Mouse (Mus musculus): ENCODE data around the gene Speer4a. TPM values are rescaled to one million over a fixed set of nuclear protein-coding genes. Genes with fewer than 3 reads are reported as not detected.
"Not testable (repeated sequence)": the region's sequence is repeated elsewhere in the genome, so short reads cannot be mapped to it uniquely, and the experiment has no call there.

Gene Speer4a
- polyA plus RNA-seq (2012; ENCODE audit: insufficient read depth, insufficient read length, missing spikeins): not detected in 2 replicates

- not testable (repeated sequence) for H3K4me1 ChIP-seq (ENCODE audit: control insufficient read depth, insufficient read depth, insufficient read length, low read length); H3K27ac ChIP-seq (replicated peaks; ENCODE audit: low read depth, low read length); H3K4me3 ChIP-seq (ENCODE audit: insufficient read depth, low read depth, low read length)
Measured at GRCm38 (mm10) chr5:26039458-26039857, at the start of gene Speer4a. Gene Speer4a (minus strand): TSS chr5:26039558.

- H3K4me1 ChIP-seq (ENCODE audit: control insufficient read depth, insufficient read depth, insufficient read length, low read length); H3K27ac ChIP-seq (replicated peaks; ENCODE audit: low read depth, low read length); H3K4me3 ChIP-seq (ENCODE audit: insufficient read depth, low read depth, low read length): not testable (repeated sequence)
Measured at GRCm38 (mm10) chr5:26079023-26079422, 39.7 kb upstream of the Speer4a start.

- no peak overlapping the region for H3K27ac ChIP-seq (replicated peaks; ENCODE audit: low read depth, low read length)
- H3K4me3 ChIP-seq (ENCODE audit: insufficient read depth, low read depth, low read length): no peak overlapping the region
Measured at GRCm38 (mm10) chr5:26070716-26071115, 31.4 kb upstream of the Speer4a start.

GRCm38 (mm10) chr5:26058481-26058880 lies 19.1 kb upstream of the Speer4a start, which contains the start of gene Gm7347:
Gene Gm7347 (minus strand): TSS chr5:26058581.
- not testable (repeated sequence) for H3K4me3 ChIP-seq (ENCODE audit: insufficient read depth, low read depth, low read length); H3K27ac ChIP-seq (replicated peaks; ENCODE audit: low read depth, low read length); H3K4me1 ChIP-seq (ENCODE audit: control insufficient read depth, insufficient read depth, insufficient read length, low read length)

More at GRCm38 (mm10) chr5:26070716-26071115, 31.4 kb upstream of the Speer4a start:
- no peaks in the 10 kb centered on the region for H3K4me1 ChIP-seq (ENCODE audit: control insufficient read depth, insufficient read depth, insufficient read length, low read length)

DNA sequence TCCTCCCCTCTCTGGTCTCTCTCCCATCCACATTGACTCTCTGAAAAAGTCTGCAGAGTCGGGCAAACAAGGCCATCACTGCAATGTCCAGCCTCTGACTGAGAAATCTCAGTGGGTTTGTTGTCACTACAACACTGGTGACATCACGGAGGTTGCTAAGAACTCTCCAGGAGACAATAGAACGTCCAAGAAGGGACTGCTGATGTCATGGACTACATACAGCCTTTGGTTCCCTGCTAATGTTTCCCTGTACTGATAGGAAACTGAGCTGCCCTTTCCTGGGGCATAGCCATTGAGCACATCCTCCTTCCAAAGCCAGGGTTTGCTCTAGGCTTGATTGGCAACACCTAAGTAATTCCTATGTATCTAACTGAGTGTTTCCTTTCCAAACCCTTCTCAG lies 16.5 kb downstream of the Speer4a start, which contains the start of gene Gm5862:
Gm5862 (minus strand) TSS at position 101 of the 400 bp plus-strand sequence.
- not testable (repeated sequence) for H3K27ac ChIP-seq (replicated peaks; ENCODE audit: low read depth, low read length); H3K4me3 ChIP-seq (ENCODE audit: insufficient read depth, low read depth, low read length); H3K4me1 ChIP-seq (ENCODE audit: control insufficient read depth, insufficient read depth, insufficient read length, low read length)

DNA sequence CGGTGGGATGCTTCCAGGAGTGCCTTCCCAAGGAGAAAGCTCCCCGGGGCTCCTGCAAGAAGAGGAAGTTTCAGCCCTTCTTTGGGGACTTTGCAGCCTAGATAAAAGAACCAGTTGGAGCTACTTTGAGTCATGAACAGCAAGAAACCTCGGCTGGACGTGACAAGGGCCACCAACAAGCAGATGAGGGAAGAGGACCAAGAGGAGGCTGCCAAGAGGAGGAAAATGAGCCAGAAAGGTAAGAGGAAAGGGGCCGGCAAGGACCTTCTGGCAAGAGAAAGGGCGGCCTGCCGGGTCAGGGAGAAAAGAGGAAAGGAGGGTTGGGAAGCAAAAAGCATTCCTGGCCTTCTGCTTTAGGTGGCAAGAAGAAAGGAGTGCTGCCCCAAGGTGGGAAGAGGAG lies 31.7 kb downstream of the Speer4a start:
- not testable (repeated sequence) for H3K4me3 ChIP-seq (ENCODE audit: insufficient read depth, low read depth, low read length); H3K27ac ChIP-seq (replicated peaks; ENCODE audit: low read depth, low read length); H3K4me1 ChIP-seq (ENCODE audit: control insufficient read depth, insufficient read depth, insufficient read length, low read length)

DNA sequence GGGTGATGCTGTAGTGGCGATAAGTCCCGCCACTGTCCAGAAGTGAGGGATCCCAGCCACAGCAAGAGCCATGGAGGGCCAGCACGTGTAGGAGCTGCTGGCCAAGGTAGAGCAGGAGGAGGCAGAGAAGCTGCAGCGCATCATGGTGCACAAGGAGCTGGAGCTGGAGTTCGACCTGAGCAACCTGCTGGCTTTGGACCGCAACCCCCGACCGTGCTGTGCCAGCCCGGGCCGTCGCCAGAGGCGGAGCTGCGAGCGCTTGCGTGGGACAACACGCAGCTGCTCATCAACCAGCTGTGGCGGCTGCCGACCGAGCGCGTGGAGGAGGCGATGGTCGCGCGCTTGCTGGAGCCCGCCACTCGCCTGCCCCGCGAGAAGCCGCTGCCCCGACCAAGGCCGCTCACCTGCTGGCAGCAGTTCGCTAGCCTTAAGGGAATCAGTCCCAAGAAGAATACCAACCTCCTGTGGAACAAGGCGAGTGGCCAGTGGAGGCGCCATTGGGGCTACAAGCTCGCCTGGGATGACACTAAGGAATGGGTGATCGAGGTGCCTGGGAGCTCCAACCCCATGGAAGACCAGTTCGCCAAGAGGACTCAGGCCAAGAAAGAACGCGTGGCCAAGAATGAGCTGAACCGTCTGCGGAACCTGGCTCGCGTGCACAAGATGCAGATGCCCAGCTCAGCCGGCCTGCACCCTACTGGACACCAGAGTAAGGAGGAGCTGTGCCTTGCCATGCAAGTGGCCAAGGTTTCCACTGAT lies 32.2 kb downstream of the Speer4a start:
- not testable (repeated sequence) for H3K4me1 ChIP-seq (ENCODE audit: control insufficient read depth, insufficient read depth, insufficient read length, low read length); H3K4me3 ChIP-seq (ENCODE audit: insufficient read depth, low read depth, low read length); H3K27ac ChIP-seq (replicated peaks; ENCODE audit: low read depth, low read length)

DNA sequence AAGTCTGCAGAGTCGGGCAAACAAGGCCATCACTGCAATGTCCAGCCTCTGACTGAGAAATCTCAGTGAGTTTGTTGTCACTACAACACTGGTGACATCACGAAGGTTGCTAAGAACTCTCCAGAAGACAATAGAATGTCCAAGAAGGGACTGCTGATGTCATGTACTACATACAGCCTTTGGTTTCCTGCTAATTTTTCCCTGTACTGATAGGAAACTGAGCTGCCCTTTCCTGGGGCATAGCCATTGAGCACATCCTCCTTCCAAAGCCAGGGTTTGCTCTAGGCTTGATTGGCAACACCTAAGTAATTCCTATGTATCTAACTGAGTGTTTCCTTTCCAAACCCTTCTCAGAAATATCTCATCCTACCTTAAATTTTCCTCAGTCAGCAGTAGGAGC lies 34.7 kb downstream of the Speer4a start, which contains the start of gene Gm1979:
Gm1979 (minus strand) TSS at position 101 of the 400 bp plus-strand sequence.
- not testable (repeated sequence) for H3K4me3 ChIP-seq (ENCODE audit: insufficient read depth, low read depth, low read length); H3K27ac ChIP-seq (replicated peaks; ENCODE audit: low read depth, low read length); H3K4me1 ChIP-seq (ENCODE audit: control insufficient read depth, insufficient read depth, insufficient read length, low read length)

DNA sequence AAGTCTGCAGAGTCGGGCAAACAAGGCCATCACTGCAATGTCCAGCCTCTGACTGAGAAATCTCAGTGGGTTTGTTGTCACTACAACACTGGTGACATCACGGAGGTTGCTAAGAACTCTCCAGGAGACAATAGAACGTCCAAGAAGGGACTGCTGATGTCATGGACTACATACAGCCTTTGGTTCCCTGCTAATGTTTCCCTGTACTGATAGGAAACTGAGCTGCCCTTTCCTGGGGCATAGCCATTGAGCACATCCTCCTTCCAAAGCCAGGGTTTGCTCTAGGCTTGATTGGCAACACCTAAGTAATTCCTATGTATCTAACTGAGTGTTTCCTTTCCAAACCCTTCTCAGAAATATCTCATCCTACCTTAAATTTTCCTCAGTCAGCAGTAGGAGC lies 50.8 kb downstream of the Speer4a start, which contains the start of gene Gm21698:
Gm21698 (minus strand) TSS at position 101 of the 400 bp plus-strand sequence.
- not testable (repeated sequence) for H3K4me3 ChIP-seq (ENCODE audit: insufficient read depth, low read depth, low read length); H3K4me1 ChIP-seq (ENCODE audit: control insufficient read depth, insufficient read depth, insufficient read length, low read length); H3K27ac ChIP-seq (replicated peaks; ENCODE audit: low read depth, low read length)

Other genes with a start within 250 kb of the Speer4a start
- gene Gm21663, start 97.2 kb downstream of the Speer4a start, polyA plus RNA-seq (2012; ENCODE audit: insufficient read depth, insufficient read length, missing spikeins): not detected in 2 replicates
- not detected in 2 replicates for gene Gm21671, start 85.1 kb downstream of the Speer4a start, polyA plus RNA-seq (2012; ENCODE audit: insufficient read depth, insufficient read length, missing spikeins)
- gene Gm21680, start 66.9 kb downstream of the Speer4a start, polyA plus RNA-seq (2012; ENCODE audit: insufficient read depth, insufficient read length, missing spikeins): not detected in 2 replicates
- not detected in 2 replicates for gene Gm21698, start 50.9 kb downstream of the Speer4a start, polyA plus RNA-seq (2012; ENCODE audit: insufficient read depth, insufficient read length, missing spikeins)
- gene Gm1979, start 34.8 kb downstream of the Speer4a start, polyA plus RNA-seq (2012; ENCODE audit: insufficient read depth, insufficient read length, missing spikeins): not detected in 2 replicates
- gene Gm5862, start 16.6 kb downstream of the Speer4a start, polyA plus RNA-seq (2012; ENCODE audit: insufficient read depth, insufficient read length, missing spikeins): not detected in 2 replicates
- gene Gm7347, start 19.0 kb upstream of the Speer4a start, polyA plus RNA-seq (2012; ENCODE audit: insufficient read depth, insufficient read length, missing spikeins): not detected in 2 replicates
- not detected in 2 replicates for gene Gm10471, start 49.7 kb upstream of the Speer4a start, polyA plus RNA-seq (2012; ENCODE audit: insufficient read depth, insufficient read length, missing spikeins)
- not detected in 2 replicates for gene 5031410I06Rik, start 65.8 kb upstream of the Speer4a start, polyA plus RNA-seq (2012; ENCODE audit: insufficient read depth, insufficient read length, missing spikeins)
- gene Gm10220, start 81.9 kb upstream of the Speer4a start, polyA plus RNA-seq (2012; ENCODE audit: insufficient read depth, insufficient read length, missing spikeins): not detected in 2 replicates
- not detected in 2 replicates for gene Gm7361, start 218.1 kb upstream of the Speer4a start, polyA plus RNA-seq (2012; ENCODE audit: insufficient read depth, insufficient read length, missing spikeins)

Data from brown adipose tissue, adult 24 weeks (tissue).